Mouse (Mus musculus): Measurements from ENCODE around the gene Zcchc17. TPM values are rescaled to one million over a fixed set of nuclear protein-coding genes. Genes with fewer than 3 reads are reported as not detected.

The Zcchc17 gene
- polyA plus RNA-seq, 1 experiment from 2014 or later: 73.3 TPM

DNA sequence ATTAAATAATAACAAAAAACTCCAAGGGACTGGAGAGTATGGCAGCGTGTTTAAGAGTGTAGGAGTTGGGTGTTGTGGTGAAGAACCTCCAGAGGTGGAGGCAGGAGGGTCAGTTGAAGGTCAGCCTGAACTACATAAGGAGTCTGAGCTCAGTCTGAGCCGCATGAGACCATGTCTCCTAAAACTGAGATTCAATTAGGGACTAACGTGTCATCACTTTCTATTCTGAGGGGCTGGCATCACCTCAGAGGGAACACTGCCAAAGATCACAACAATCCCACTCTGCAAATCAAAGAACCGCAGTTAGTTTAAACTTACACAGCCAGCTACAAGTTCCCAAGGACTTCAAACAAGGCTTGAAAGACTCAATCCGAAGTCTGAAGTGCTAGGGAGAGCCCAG, 36.1 kb downstream of the Zcchc17 start:
- WGBS: 71% methylated on average over 5 of the region's 5 CpGs
- Histone ChIP-seq H3K9me3 (ENCODE audit: control insufficient read depth, low read length) (no peaks in the 10 kb centered on the region), H3K4me2 (ENCODE audit: low read depth, low read length) (no peak overlapping the region), H3K27ac (replicated peaks; ENCODE audit: low read depth, low read length) (no peak overlapping the region), H3K4me1 (ENCODE audit: control insufficient read depth, insufficient read depth, low read length) (no peaks in the 10 kb centered on the region), H3K4me3 (ENCODE audit: low read depth, low read length) (no peak overlapping the region), H3K27me3 (replicated peaks; ENCODE audit: control insufficient read depth, insufficient read depth, low read length) (no peaks in the 10 kb centered on the region), H3K36me3 (ENCODE audit: control insufficient read depth, insufficient read depth, low read length) (peaks cover 85% of the 10 kb centered on the region), H3K9ac (ENCODE audit: low read depth, low read length) (no peak overlapping the region)
- DNase-seq (ENCODE audit: low spot score): no peak
- ATAC-seq (ENCODE audit: low read depth): no peak

DNA sequence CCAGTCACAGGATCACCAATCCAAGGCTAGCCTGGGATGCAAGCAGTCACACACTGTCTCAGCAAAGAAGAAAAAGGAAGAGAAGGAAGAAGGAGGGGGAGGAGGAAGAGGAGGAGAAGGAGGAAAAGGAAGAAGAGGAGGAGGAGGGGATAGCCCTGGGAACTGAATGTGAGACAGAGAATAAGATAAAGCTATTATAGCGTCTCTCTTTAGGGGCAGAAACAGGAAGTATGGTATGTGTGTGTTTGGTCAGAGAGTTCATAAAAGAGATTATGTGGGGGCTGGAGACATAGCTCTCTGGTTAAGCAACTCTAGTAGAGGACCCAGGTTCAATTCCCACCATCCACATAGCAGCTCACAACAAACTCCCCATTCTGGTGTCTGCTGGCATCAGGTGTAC, 36.6 kb downstream of the Zcchc17 start:
- DNase-seq (ENCODE audit: low spot score): no peak
- H3K9me3 ChIP-seq (ENCODE audit: control insufficient read depth, low read length): no peaks in the 10 kb centered on the region
- H3K4me3 ChIP-seq (ENCODE audit: low read depth, low read length): no peak overlapping the region
- 81% methylated on average over 1 of the region's 1 CpGs for WGBS
- no peak overlapping the region for H3K4me2 ChIP-seq (ENCODE audit: low read depth, low read length)
- no peak overlapping the region for H3K27ac ChIP-seq (replicated peaks; ENCODE audit: low read depth, low read length)
- H3K27me3 ChIP-seq (replicated peaks; ENCODE audit: control insufficient read depth, insufficient read depth, low read length): no peaks in the 10 kb centered on the region
- ATAC-seq (ENCODE audit: low read depth): no peak
- H3K9ac ChIP-seq (ENCODE audit: low read depth, low read length): no peak overlapping the region
- no peaks in the 10 kb centered on the region for H3K4me1 ChIP-seq (ENCODE audit: control insufficient read depth, insufficient read depth, low read length)
- peaks cover 84% of the 10 kb centered on the region for H3K36me3 ChIP-seq (ENCODE audit: control insufficient read depth, insufficient read depth, low read length)

DNA sequence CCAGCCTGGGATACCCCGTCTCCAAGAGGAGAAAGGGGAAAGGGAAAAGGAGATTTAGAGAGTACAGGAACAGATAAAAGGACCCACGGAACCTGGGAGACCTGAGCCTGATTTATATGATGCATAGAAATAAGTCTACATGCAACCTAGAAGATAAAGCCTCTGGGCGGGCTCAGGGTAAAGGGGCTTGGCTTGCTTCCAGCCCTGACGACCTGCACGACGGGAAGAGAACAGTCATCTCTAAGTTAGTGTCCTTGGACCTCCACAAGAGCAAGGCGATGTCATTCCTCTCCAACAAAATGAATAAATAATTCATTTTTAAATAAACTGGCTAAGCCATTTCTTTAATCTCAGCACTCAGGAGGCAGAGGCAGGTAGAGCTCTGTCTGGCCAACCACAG, 37.2 kb downstream of the Zcchc17 start:
- H3K36me3 ChIP-seq (ENCODE audit: control insufficient read depth, insufficient read depth, low read length): peaks cover 78% of the 10 kb centered on the region
- H3K27ac ChIP-seq (replicated peaks; ENCODE audit: low read depth, low read length): no peak overlapping the region
- DNase-seq (ENCODE audit: low spot score) (no peak), ATAC-seq (ENCODE audit: low read depth) (no peak)
- H3K9ac ChIP-seq (ENCODE audit: low read depth, low read length): no peak overlapping the region
- H3K4me2 ChIP-seq (ENCODE audit: low read depth, low read length): no peak overlapping the region
- no peaks in the 10 kb centered on the region for H3K4me1 ChIP-seq (ENCODE audit: control insufficient read depth, insufficient read depth, low read length)
- H3K27me3 ChIP-seq (replicated peaks; ENCODE audit: control insufficient read depth, insufficient read depth, low read length): no peaks in the 10 kb centered on the region
- H3K9me3 ChIP-seq (ENCODE audit: control insufficient read depth, low read length): no peaks in the 10 kb centered on the region
- WGBS: 85% methylated on average over 7 of the region's 7 CpGs
- no peak overlapping the region for H3K4me3 ChIP-seq (ENCODE audit: low read depth, low read length)

DNA sequence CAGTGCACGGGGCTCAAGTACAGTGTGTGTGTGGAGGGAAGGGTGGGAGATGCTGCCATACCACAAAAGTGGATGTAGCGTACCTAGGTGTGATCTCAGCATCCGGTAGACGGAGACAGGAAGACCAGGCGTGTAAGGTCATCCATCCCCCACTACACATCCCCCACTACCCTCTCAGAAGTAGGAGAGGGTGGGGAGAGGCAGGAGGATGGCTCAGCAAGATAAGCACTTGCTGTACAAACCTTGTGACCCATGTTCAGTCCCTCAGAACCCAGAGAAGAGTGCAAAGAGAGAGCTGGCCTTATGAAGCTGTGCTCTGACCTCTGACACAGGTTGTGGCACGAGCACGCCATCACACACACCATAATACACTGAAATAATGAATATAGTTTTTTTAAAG, 38.1 kb downstream of the Zcchc17 start:
- no peak overlapping the region for H3K9ac ChIP-seq (ENCODE audit: low read depth, low read length)
- no peak for DNase-seq (ENCODE audit: low spot score)
- no peaks in the 10 kb centered on the region for H3K27me3 ChIP-seq (replicated peaks; ENCODE audit: control insufficient read depth, insufficient read depth, low read length)
- H3K4me2 ChIP-seq (ENCODE audit: low read depth, low read length): no peak overlapping the region
- H3K4me1 ChIP-seq (ENCODE audit: control insufficient read depth, insufficient read depth, low read length): no peaks in the 10 kb centered on the region
- no peak overlapping the region for H3K4me3 ChIP-seq (ENCODE audit: low read depth, low read length)
- H3K9me3 ChIP-seq (ENCODE audit: control insufficient read depth, low read length): no peaks in the 10 kb centered on the region
- no peak for ATAC-seq (ENCODE audit: low read depth)
- H3K27ac ChIP-seq (replicated peaks; ENCODE audit: low read depth, low read length): no peak overlapping the region
- peaks cover 70% of the 10 kb centered on the region for H3K36me3 ChIP-seq (ENCODE audit: control insufficient read depth, insufficient read depth, low read length)
- 91% methylated on average over 7 of the region's 7 CpGs for WGBS

DNA sequence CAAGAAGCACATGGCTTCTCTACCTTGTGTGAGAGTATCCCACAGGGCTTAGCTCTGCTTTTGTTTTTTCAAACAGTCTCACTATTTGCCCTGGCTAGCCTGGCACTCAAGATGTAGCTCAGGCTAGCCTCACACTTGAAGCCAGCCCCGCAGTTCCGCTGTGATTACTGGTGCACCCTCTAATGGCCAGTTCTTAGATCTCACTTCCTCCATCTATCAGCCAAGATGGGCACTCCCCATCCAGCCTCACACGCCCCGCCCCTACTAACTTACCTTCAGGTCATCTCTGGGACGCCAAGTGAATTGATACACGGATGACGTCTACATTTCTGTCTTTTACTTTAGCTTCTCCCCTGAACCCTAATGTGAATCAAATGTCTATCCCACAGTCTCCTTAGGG, 40.2 kb downstream of the Zcchc17 start:
- Histone ChIP-seq H3K9ac (ENCODE audit: low read depth, low read length) (no peak overlapping the region), H3K36me3 (ENCODE audit: control insufficient read depth, insufficient read depth, low read length) (peaks cover 62% of the 10 kb centered on the region), H3K27ac (replicated peaks; ENCODE audit: low read depth, low read length) (no peak overlapping the region)

DNA sequence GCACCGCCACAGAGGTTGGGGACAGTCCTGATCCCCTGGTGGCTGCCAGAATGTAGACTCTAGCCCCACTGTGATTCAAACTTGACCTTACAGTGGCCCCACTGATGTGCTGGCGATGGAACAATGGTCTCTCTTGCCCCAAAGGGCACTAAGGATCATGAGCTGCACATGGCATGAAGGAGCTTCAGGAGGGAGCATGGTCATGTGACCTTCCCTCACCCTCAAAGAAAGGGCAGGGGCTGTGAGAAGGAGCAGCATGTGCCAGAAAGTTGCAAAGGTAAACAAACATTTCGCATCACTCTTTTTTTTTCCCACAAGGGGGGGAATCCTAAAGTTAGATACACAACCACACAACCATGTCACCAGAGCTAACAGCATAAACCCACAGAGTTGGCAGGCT, 41.6 kb downstream of the Zcchc17 start:
- Histone ChIP-seq H3K36me3 (ENCODE audit: control insufficient read depth, insufficient read depth, low read length) (peaks cover 48% of the 10 kb centered on the region), H3K9me3 (ENCODE audit: control insufficient read depth, low read length) (no peaks in the 10 kb centered on the region), H3K27ac (replicated peaks; ENCODE audit: low read depth, low read length) (no peak overlapping the region), H3K27me3 (replicated peaks; ENCODE audit: control insufficient read depth, insufficient read depth, low read length) (no peaks in the 10 kb centered on the region), H3K4me1 (ENCODE audit: control insufficient read depth, insufficient read depth, low read length) (no peaks in the 10 kb centered on the region), H3K9ac (ENCODE audit: low read depth, low read length) (no peak overlapping the region), H3K4me2 (ENCODE audit: low read depth, low read length) (no peak overlapping the region), H3K4me3 (ENCODE audit: low read depth, low read length) (no peak overlapping the region)
- no peak for ATAC-seq (ENCODE audit: low read depth)
- no peak for DNase-seq (ENCODE audit: low spot score)
- 57% methylated on average over 3 of the region's 3 CpGs for WGBS

More for the DNA sequence above, 40.2 kb downstream of the Zcchc17 start:
- Histone ChIP-seq H3K4me2 (ENCODE audit: low read depth, low read length) (no peak overlapping the region), H3K4me3 (ENCODE audit: low read depth, low read length) (no peak overlapping the region), H3K27me3 (replicated peaks; ENCODE audit: control insufficient read depth, insufficient read depth, low read length) (no peaks in the 10 kb centered on the region), H3K4me1 (ENCODE audit: control insufficient read depth, insufficient read depth, low read length) (no peaks in the 10 kb centered on the region), H3K9me3 (ENCODE audit: control insufficient read depth, low read length) (no peaks in the 10 kb centered on the region)
- no peak for DNase-seq (ENCODE audit: low spot score)
- ATAC-seq (ENCODE audit: low read depth): no peak
- 77% methylated on average over 7 of the region's 7 CpGs for WGBS

DNA sequence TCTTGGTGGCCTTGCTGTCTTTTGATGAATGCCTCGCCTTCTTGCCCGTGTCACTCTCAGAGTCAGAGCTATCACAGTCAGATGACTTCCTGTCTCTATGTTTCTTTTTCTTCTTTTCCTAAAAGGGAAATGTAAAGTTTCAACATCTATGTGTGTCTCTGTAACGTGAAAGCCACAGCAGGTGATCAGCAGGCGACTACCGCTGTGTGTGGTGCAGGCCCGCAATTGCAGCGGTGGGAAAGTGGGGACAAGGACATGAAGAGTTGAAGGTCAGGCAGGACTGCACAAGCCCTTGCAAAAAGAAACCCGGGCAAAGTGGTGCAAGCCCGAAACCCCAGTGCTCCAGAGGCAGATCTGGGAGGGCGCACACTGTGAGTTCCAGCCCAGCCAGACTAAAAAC, 43.1 kb downstream of the Zcchc17 start:
- ATAC-seq (ENCODE audit: low read depth) (no peak), DNase-seq (ENCODE audit: low spot score) (no peak)
- no peaks in the 10 kb centered on the region for H3K27me3 ChIP-seq (replicated peaks; ENCODE audit: control insufficient read depth, insufficient read depth, low read length)
- H3K36me3 ChIP-seq (ENCODE audit: control insufficient read depth, insufficient read depth, low read length): peaks cover 36% of the 10 kb centered on the region
- H3K9ac ChIP-seq (ENCODE audit: low read depth, low read length): no peak overlapping the region
- H3K4me1 ChIP-seq (ENCODE audit: control insufficient read depth, insufficient read depth, low read length): no peaks in the 10 kb centered on the region
- no peak overlapping the region for H3K27ac ChIP-seq (replicated peaks; ENCODE audit: low read depth, low read length)
- H3K9me3 ChIP-seq (ENCODE audit: control insufficient read depth, low read length): no peaks in the 10 kb centered on the region
- no peak overlapping the region for H3K4me3 ChIP-seq (ENCODE audit: low read depth, low read length)
- H3K4me2 ChIP-seq (ENCODE audit: low read depth, low read length): no peak overlapping the region
- WGBS: 85% methylated on average over 10 of the region's 10 CpGs

DNA sequence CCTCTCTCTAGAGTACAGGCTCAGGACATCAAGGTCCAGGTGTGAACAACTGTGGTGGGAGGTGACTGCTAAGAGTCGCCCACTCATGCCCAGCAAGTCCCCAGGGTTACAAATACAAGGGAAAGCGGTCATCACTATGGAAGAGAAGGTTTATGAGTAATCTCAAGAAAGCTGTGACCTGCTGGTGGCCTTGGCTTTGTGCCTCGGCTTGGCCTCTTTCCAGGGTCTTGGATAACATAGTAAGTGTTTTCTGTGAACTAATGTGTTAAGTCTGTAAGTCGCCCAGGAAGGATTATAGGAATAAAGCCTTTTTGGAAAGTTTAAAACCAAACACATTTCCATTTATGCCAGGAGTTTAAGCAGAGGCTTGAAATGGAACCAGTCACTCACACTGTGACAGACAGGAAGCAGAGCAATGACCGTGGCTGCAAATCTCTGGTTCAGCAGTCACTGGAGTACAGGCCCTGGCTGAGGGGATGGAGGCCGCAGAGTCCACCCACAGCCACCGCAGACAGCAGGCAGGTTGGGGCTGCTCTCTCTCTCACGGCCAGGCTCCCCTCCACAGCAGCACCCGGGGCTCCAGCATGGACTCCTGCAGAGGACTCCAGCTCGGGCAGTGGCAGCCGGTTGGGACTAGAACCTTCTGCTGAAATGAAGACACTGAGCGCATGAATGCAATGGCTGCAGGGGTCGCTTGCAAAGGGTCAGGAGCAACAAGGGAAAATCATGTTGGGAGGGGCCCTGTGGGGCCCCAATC, 43.8 kb downstream of the Zcchc17 start:
- H3K27ac ChIP-seq (replicated peaks; ENCODE audit: low read depth, low read length): no peak overlapping the region
- DNase-seq (ENCODE audit: low spot score): no peak
- 71% methylated on average over 13 of the region's 13 CpGs for WGBS

DNA sequence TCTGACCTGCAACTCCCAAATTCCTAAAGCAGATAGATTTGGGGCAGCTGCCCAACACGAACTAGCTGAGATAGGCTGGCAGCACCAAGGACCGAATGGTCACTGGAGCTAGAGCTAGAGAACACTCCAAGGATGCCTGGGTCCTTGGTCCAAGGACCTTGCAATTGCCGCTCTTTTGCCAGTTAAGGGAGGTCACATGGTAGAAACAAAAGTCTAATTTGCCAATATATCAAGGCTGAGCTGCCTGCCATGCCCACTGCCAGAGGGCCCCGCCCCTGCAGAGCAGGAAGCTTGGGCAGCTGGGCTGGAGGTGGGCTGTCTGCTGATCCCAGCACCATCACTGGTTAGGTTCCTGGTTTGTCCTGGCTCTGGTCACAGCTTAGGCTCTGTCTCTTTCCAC, 46.2 kb downstream of the Zcchc17 start:
- ATAC-seq (ENCODE audit: low read depth) (no peak), DNase-seq (ENCODE audit: low spot score) (no peak)
- Histone ChIP-seq H3K9me3 (ENCODE audit: control insufficient read depth, low read length) (no peaks in the 10 kb centered on the region), H3K4me2 (ENCODE audit: low read depth, low read length) (no peak overlapping the region), H3K4me1 (ENCODE audit: control insufficient read depth, insufficient read depth, low read length) (no peaks in the 10 kb centered on the region), H3K4me3 (ENCODE audit: low read depth, low read length) (no peak overlapping the region), H3K27ac (replicated peaks; ENCODE audit: low read depth, low read length) (no peak overlapping the region), H3K9ac (ENCODE audit: low read depth, low read length) (no peak overlapping the region), H3K27me3 (replicated peaks; ENCODE audit: control insufficient read depth, insufficient read depth, low read length) (peaks cover 17% of the 10 kb centered on the region), H3K36me3 (ENCODE audit: control insufficient read depth, insufficient read depth, low read length) (peaks cover 16% of the 10 kb centered on the region)
- 92% methylated on average over 4 of the region's 4 CpGs for WGBS

More for the DNA sequence above, 43.8 kb downstream of the Zcchc17 start:
- H3K4me2 ChIP-seq (ENCODE audit: low read depth, low read length): no peak overlapping the region
- no peak overlapping the region for H3K9ac ChIP-seq (ENCODE audit: low read depth, low read length)
- 0 out of 2 replicates have a peak, but pooled peaks have one; percentile 20 for ATAC-seq (ENCODE audit: low read depth)
- no peaks in the 10 kb centered on the region for H3K27me3 ChIP-seq (replicated peaks; ENCODE audit: control insufficient read depth, insufficient read depth, low read length)
- H3K9me3 ChIP-seq (ENCODE audit: control insufficient read depth, low read length): no peaks in the 10 kb centered on the region
- peaks cover 32% of the 10 kb centered on the region for H3K36me3 ChIP-seq (ENCODE audit: control insufficient read depth, insufficient read depth, low read length)
- H3K4me1 ChIP-seq (ENCODE audit: control insufficient read depth, insufficient read depth, low read length): no peaks in the 10 kb centered on the region
- H3K4me3 ChIP-seq (ENCODE audit: low read depth, low read length): no peak overlapping the region
